Mouse (Mus musculus) bone marrow macrophage, adult 2 months (primary cell): ENCODE measurements around the gene Prl2c5.
"Not testable (repeated sequence)": the region's sequence is repeated elsewhere in the genome, so short reads cannot be mapped to it uniquely, and the experiment has no call there.

Experiments used
- CTCF ChIP-seq: IDR thresholded peaks from 2 replicates; pipeline ENCODE4 v1.5.1; 2012; ENCODE audit warnings: low read depth, mild to moderate bottlenecking, low read length, moderate library complexity
- POLR2A ChIP-seq: IDR thresholded peaks from 2 replicates; pipeline ENCODE4 v1.6.1; 2012; ENCODE audit warnings: mild to moderate bottlenecking, low read depth, low read length, borderline replicate concordance

GRCm38 (mm10) chr13:13211168-13211567, 28.7 kb downstream of the Prl2c5 start:
- TF ChIP-seq CTCF, POLR2A: not testable (repeated sequence)
